Mouse (Mus musculus) G1E (cell line): Measurements from ENCODE around the gene Metap1.

Source experiments
- CTCF ChIP-seq: IDR thresholded peaks from 2 replicates; pipeline ENCODE4 v1.5.1; 2012; ENCODE audit warnings: low read depth, low read length, inconsistent platforms, mixed read lengths
- TAL1 ChIP-seq: conservative IDR thresholded peaks from 2 replicates; pipeline ENCODE4 v1.6.1; 2012; ENCODE audit warnings: low read depth, low read length, inconsistent platforms, mixed read lengths

- TF ChIP-seq TAL1 (no peak), CTCF (no peak)
Observed at GRCm38 (mm10) chr3:138423664-138424063, 65.7 kb downstream of the Metap1 start.
